Mouse (Mus musculus): ENCODE results near the gene Hist2h2ab. TPM values are rescaled to one million over a fixed set of nuclear protein-coding genes. Genes with fewer than 3 reads are reported as not detected.
"Not testable (repeated sequence)": the region's sequence is repeated elsewhere in the genome, so short reads cannot be mapped to it uniquely, and the experiment has no call there.

Hist2h2ab gene
- polyA plus RNA-seq, 1 experiment from 2014 or later = 0.46 TPM

DNA sequence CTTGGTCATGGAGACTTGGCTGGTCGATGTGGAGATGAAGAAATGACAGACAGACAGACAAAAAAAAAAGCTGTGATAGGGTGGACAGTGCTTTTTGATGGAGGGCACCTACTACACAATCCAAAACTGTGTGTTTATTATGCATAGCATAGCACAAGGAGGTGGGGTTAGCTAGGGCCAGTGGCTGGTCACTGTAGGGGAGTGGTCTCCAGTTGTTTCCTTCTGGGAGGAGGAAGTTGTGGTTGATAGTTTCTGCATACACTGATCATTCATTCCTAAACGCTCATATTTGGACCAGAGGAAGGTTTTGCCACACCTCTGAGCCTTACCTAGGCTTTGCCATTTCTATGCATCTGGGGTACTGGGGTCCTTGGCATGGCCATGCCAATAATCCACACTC is 10.7 kb downstream of the Hist2h2ab start:
- 78% methylated on average over 2 of the region's 2 CpGs for WGBS
- Histone ChIP-seq H3K36me3 (no peaks in the 10 kb centered on the region), H3K9me3 (no peaks in the 10 kb centered on the region), H3K4me2 (replicated peaks) (no peak overlapping the region), H3K27ac (replicated peaks) (no peak overlapping the region), H3K9ac (replicated peaks) (no peak overlapping the region), H3K4me3 (no peak overlapping the region), H3K27me3 (no peaks in the 10 kb centered on the region), H3K4me1 (0 out of 2 replicates have a peak, but pooled peaks cover 5% of the 10 kb centered on the region)
- ATAC-seq (replicated peaks) = no peak

DNA sequence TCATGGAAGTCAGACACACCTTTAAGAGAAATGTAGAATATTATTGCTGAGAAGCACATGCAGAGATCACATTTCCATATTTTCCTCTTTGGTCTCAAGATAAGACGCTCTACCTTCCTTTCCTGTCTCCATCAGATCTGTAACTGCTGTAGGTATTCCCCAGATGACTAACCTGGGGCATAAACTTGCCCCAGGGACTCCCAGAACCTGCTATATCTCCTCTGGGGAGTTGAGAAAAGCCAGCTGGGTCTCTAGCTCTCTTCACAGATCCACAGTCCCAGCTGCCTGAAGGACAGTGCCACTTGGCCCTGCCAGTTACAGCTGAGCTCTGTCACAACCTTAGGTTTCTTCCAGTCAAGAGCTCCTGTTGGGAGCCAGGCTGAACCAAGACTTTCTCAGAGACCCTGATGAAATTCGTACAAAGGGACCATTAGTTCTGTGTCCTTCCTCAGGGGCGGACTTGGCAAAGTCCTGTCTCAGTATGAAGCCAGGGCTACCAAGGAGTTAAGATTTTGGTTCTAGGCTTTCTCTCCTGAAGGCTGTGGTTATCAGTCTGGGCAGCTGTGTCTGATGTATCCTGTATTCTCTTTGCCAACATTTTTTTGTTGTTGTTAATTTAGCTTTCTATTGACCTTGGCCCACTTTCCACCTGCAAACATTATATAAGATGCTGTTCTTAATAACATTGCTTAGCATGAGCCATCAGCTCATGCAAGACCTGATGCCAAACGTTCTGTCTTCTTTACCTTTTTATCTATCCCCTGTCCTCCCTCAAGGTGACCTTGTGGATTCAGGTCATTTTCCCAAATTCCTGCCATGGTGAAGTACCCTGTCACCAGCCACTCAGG is 11.5 kb downstream of the Hist2h2ab start:
- no peak overlapping the region for H3K4me3 ChIP-seq
- no peaks in the 10 kb centered on the region for H3K36me3 ChIP-seq
- H3K9ac ChIP-seq (replicated peaks) = no peak overlapping the region
- no peaks in the 10 kb centered on the region for H3K9me3 ChIP-seq
- H3K4me2 ChIP-seq (replicated peaks) = no peak overlapping the region
- no peaks in the 10 kb centered on the region for H3K4me1 ChIP-seq
- no peaks in the 10 kb centered on the region for H3K27me3 ChIP-seq
- no peak overlapping the region for H3K27ac ChIP-seq (replicated peaks)
- no peak for ATAC-seq (replicated peaks)
- WGBS = 70% methylated on average over 4 of the region's 4 CpGs

DNA sequence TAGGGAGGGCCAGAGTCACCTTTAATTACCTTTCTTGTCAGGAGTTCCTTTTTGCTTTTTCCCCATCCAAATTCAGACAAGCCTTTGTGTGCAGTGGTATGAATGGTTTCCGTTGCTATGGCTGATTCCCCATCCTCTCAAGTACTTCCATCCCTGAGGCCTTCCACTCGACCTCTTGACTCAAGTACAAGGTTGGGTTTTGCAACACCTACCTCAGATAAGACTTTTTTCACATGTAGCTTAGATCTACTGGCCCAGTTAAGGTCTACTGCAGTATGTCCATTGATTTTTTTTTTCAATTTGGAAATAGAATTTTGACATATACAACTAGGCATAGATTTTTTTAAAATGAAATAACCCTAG is 12.1 kb downstream of the Hist2h2ab start:
- ATAC-seq (replicated peaks) = no peak
- no peaks in the 10 kb centered on the region for H3K4me1 ChIP-seq
- no peak overlapping the region for H3K9ac ChIP-seq (replicated peaks)
- no peak overlapping the region for H3K27ac ChIP-seq (replicated peaks)
- no peaks in the 10 kb centered on the region for H3K36me3 ChIP-seq
- no peaks in the 10 kb centered on the region for H3K9me3 ChIP-seq
- no peaks in the 10 kb centered on the region for H3K27me3 ChIP-seq
- H3K4me3 ChIP-seq = no peak overlapping the region
- WGBS = 49% methylated on average over 2 of the region's 2 CpGs
- H3K4me2 ChIP-seq (replicated peaks) = no peak overlapping the region

DNA sequence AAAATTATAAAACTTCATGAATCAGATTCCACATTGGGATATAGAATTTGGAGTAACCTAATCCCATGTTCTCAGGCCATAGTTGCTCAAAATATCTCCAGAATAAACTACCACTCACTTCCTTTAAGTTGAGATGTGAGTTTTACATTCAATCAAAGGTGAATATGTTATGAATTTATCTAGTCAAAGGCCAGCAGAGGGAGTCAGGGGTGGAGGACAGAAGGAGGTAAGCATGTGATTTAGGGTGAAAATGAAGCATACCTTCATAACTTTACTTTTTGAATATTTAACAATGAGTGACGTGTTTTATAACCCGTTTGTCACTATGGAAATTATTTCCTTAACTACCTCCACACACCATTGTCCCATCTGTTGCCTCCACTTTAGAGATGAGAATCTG is 15.2 kb downstream of the Hist2h2ab start:
- Histone ChIP-seq H3K36me3 (no peaks in the 10 kb centered on the region), H3K9me3 (no peaks in the 10 kb centered on the region), H3K4me2 (replicated peaks) (no peak overlapping the region), H3K27me3 (no peaks in the 10 kb centered on the region), H3K4me1 (peaks cover 16% of the 10 kb centered on the region), H3K4me3 (no peak overlapping the region), H3K27ac (replicated peaks) (no peak overlapping the region), H3K9ac (replicated peaks) (no peak overlapping the region)
- 95% methylated on average over 2 of the region's 2 CpGs for WGBS
- ATAC-seq (replicated peaks) = no peak

DNA sequence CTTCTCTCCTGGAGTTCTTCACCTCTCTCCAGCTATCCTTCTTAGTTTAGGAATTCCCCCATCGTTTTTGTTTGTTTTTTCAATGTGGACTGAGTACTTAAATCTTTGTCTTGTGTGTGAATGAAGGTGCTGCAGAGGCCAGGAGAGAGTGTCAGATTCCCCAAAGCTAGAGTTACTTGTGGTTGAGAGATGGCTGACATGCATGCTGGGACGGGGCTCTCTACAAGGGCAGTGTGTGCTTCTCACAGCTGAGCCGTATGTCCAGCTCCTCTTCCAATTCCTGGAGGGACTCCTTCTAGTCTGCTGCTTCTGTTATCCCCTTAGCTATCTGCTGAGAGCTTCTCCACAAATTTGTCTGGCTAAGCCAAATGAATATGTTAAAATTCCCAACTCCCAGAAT is 16.2 kb downstream of the Hist2h2ab start:
- Histone ChIP-seq H3K9ac (replicated peaks) (no peak overlapping the region), H3K9me3 (no peaks in the 10 kb centered on the region), H3K4me2 (replicated peaks) (no peak overlapping the region), H3K27me3 (no peaks in the 10 kb centered on the region), H3K27ac (replicated peaks) (no peak overlapping the region), H3K4me3 (no peak overlapping the region), H3K36me3 (no peaks in the 10 kb centered on the region), H3K4me1 (peaks cover 18% of the 10 kb centered on the region)
- no peak for ATAC-seq (replicated peaks)
- 76% methylated on average over 3 of the region's 3 CpGs for WGBS

DNA sequence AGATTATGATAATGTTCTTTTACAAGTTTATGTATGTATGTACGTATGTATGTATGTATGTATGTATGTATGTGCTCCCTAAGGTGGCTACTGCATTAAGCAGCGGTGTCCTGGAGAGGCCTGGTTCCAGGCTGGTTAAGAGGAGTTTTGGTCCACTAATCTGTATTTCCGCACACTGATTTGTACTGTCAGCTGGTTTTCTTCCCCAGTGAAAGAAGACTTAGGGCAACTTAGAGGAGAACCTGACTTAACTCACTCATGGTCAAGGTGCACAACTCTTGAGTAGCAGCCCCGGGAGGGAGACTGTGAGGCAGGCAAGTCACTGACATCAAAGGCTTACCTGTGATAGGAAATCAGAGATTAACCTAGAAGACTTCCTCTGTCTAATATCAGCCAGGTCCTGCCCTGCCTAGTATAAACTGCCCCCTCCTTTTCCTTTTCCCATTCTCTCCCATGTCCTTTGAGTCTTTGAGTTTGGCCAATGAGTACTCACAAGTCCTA is 17.2 kb downstream of the Hist2h2ab start:
- no peak for ATAC-seq (replicated peaks)
- Histone ChIP-seq H3K9me3 (no peaks in the 10 kb centered on the region), H3K27ac (replicated peaks) (no peak overlapping the region), H3K4me2 (replicated peaks) (peak overlapping the region; percentile 47), H3K27me3 (no peaks in the 10 kb centered on the region), H3K4me1 (peaks cover 23% of the 10 kb centered on the region), H3K4me3 (peak overlapping the region; percentile 39), H3K36me3 (no peaks in the 10 kb centered on the region), H3K9ac (replicated peaks) (peak overlapping the region; percentile 49; the same call in 1 of the 2 replicates)
- 83% methylated on average over 4 of the region's 4 CpGs for WGBS

DNA sequence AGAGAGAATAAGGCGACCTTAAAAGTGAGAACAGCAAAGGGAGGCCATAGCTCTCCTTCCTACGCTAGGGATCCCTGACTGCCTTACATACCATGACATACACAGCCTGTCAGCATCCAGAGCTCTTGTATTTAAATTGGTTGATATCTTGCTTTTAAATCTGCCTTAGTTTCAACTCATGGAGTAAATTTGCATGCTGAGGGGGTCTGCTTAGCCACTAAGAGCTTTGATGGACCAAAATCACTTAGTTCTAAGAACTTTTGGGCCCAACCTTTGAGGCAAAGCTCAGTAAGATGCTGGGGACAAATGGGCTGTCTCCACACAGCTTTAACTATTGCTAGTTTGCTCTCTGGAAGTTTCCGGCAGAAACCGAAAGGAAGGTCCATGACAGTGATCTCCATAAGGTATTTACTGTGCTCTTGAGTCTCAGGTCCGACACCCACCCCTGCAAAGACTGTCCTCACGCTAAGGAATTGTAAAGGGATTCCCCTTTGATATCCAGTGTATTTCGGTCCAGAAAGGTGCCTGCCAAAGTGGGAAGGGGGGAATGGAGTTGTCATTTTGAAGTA is 17.8 kb downstream of the Hist2h2ab start:
- H3K27ac ChIP-seq (replicated peaks) = 0 out of 2 replicates have a peak overlapping the region, but pooled peaks have one; percentile 40
- ATAC-seq (replicated peaks) = no peak
- peaks cover 23% of the 10 kb centered on the region for H3K4me1 ChIP-seq
- peak overlapping the region; percentile 39 for H3K4me3 ChIP-seq
- no peaks in the 10 kb centered on the region for H3K27me3 ChIP-seq
- H3K9ac ChIP-seq (replicated peaks) = peak overlapping the region; percentile 49
- 17% methylated on average over 7 of the region's 7 CpGs for WGBS
- peak overlapping the region; percentile 47 for H3K4me2 ChIP-seq (replicated peaks)
- no peaks in the 10 kb centered on the region for H3K36me3 ChIP-seq
- H3K9me3 ChIP-seq = no peaks in the 10 kb centered on the region

DNA sequence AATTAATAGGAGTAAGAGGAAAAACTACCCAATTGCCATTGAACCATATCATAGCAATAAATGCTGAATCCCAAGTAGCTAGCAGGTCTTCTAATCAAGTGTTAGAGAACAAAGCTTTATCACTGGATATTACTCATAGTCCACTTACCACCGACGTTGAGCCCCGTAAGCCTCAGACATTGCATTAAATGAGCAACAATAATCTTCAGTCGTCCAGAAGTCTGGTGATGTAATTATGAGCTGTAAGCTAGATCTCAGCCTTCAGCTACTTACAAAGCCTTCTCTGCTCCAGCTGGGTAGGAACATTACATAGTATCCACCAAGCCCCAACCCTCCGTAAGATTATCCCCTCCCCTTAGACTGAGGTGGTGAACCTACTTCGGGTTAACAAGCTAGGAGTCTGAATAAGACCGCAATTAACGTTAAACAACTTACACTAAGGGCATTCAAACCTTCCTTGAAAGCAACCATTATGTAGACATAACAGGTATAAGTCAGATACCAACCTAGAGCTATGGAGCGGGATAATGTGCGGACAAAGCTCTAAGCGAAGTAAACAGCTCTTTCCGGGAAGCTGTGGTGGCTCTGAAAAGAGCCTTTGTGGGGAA is 18.3 kb downstream of the Hist2h2ab start:
- peak overlapping the region; percentile 47 for H3K4me2 ChIP-seq (replicated peaks)
- H3K4me3 ChIP-seq = peak overlapping the region; percentile 39
- peak overlapping the region; percentile 40; the same call in 1 of the 2 replicates for H3K27ac ChIP-seq (replicated peaks)
- peaks cover 23% of the 10 kb centered on the region for H3K4me1 ChIP-seq
- H3K27me3 ChIP-seq = no peaks in the 10 kb centered on the region
- ATAC-seq (replicated peaks) = no peak
- H3K9me3 ChIP-seq = no peaks in the 10 kb centered on the region
- peak overlapping the region; percentile 49 for H3K9ac ChIP-seq (replicated peaks)
- no peaks in the 10 kb centered on the region for H3K36me3 ChIP-seq
- WGBS = under 1% methylated on average over 12 of the region's 12 CpGs

DNA sequence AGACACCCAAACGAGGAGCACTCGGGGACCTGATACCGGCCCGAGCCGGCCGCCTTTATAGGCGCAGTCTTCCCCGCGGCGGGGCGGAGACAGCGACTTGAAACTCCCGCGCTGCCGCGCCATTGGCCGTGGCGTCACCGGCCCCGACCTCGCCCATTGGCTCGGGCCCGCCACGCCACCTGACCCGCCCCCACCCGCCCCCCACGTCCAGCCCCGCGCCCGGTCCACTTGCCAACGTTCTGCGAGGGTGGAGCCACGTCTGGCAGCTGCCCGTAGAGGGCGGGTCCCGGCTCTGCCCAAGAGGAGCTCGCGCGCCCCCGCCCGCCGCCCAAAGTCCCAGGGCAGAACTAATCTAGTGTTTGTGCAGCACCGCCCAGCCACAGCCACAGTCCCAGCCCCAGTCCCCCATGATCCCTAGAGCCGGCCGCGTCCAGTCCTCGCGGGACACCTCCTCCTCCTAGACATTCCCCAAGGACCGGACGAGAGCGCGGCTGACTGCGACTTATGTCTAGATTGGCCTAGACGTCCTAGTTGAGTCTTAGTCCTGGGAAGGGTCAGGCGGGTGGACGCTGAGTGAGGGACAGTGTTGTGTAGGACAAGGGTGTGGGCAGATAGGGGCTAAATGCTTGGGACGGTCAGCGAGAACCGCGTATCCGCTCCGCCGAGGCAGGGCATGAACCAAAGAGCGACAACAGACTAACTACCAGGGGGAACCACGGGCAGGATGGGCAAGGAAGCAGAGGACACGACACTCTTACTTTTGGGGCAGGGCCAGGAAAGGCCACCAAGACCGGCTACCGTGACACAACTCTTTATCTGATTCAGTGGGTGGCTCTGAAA is 19.5 kb downstream of the Hist2h2ab start, which contains the start of gene Hist2h3c2:
Gene Hist2h3c2, minus strand, starts transcription at position 174 of the 840 bp plus-strand sequence.
- H3K36me3 ChIP-seq, H3K27me3 ChIP-seq, H3K9me3 ChIP-seq: not testable (repeated sequence)
- ATAC-seq (replicated peaks) = peak; percentile 89
- Histone ChIP-seq H3K9ac (replicated peaks) (peak within 1 kb of the TSS; percentile 49), H3K4me2 (replicated peaks) (peak within 1 kb of the TSS; percentile 47), H3K27ac (replicated peaks) (peak within 1 kb of the TSS; percentile 66), H3K4me3 (peak within 1 kb of the TSS; percentile 39), H3K4me1 (peaks cover 27% of the 10 kb centered on the region)
- 1% methylated on average over 24 of the region's 68 CpGs for WGBS

DNA sequence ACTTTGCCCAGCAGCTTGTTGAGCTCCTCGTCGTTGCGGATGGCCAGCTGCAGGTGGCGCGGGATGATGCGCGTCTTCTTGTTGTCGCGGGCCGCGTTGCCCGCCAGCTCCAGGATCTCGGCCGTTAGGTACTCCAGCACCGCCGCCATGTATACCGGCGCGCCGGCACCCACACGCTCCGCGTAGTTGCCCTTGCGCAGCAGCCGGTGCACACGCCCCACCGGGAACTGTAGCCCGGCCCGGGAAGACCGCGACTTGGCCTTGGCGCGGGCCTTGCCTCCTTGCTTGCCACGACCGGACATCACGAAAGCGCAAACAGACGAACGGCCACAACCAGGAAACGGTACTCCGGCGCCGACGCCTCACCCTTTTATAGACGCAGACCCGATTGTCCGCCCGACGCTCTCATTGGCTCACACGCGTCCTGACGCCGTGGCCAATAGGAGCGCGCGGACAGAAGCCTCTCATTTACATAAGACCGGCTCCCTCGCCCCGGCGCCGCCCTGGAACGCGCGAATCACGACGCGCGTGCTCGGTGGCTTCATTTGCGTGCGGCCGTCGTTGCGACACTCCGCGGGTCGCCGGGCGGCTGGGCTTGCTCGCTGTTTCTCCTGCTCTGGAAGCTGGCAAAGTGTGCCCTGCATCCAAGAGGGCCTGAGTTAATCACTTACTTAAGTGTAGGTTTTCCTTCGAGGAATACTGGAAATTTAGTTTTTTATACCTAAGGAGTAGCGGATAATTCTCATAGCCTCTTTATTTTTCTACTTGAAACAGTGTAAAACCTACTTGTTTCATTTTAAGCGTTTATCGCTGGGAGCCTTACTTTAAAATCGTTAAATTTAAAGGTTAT is 20.5 kb downstream of the Hist2h2ab start, which contains the start of gene Hist2h2aa2:
Gene Hist2h2aa2, minus strand, starts transcription at position 328 of the 850 bp plus-strand sequence.
- peak; percentile 87 for ATAC-seq (replicated peaks)
- H3K4me1 ChIP-seq = peaks cover 34% of the 10 kb centered on the region
- 2% methylated on average over 47 of the region's 85 CpGs for WGBS

DNA sequence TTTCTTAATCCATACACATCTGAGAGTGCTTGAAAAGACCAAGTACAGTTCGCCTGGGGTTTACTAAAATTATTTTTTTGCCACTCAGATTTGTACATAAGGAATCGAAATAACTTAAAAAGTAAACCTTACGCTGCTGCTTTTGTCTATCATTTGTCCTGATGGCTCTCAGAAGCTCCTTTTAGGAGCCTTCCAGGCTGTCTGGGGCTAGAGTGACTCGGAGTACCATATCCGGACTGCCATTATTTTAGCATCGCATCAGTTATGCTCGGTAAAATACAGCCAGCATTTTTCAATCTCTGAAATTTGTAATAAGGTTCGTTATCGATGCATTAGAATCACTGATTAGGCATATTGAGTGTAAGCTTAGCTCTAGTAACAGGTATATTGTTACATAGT is 21.1 kb downstream of the Hist2h2ab start:
- Histone ChIP-seq H3K9ac (replicated peaks) (peak overlapping the region; percentile 41), H3K9me3 (no peaks in the 10 kb centered on the region), H3K4me2 (replicated peaks) (peak overlapping the region; percentile 49), H3K4me1 (peaks cover 34% of the 10 kb centered on the region), H3K36me3 (no peaks in the 10 kb centered on the region), H3K27ac (replicated peaks) (peak overlapping the region; percentile 89), H3K27me3 (no peaks in the 10 kb centered on the region), H3K4me3 (peak overlapping the region; percentile 37)
- ATAC-seq (replicated peaks) = no peak
- 65% methylated on average over 9 of the region's 9 CpGs for WGBS

More for the DNA sequence above, 20.5 kb downstream of the Hist2h2ab start, which contains the start of gene Hist2h2aa2:
- Histone ChIP-seq H3K4me2 (replicated peaks) (peak within 1 kb of the TSS; percentile 49), H3K9ac (replicated peaks) (peak within 1 kb of the TSS; percentile 44), H3K27ac (replicated peaks) (peak within 1 kb of the TSS; percentile 89), H3K4me3 (peak within 1 kb of the TSS; percentile 38)
- H3K27me3 ChIP-seq, H3K36me3 ChIP-seq, H3K9me3 ChIP-seq: not testable (repeated sequence)

Data from forebrain, embryonic 15.5 days (tissue).